Mouse (Mus musculus): Measurements from ENCODE around the gene Dpp6.

- TF ChIP-seq EP300 (IDR thresholded peaks at IDR 0.05; ENCODE audit: insufficient read depth, low read depth, low read length) (no peak), POLR2A (IDR thresholded peaks at IDR 0.05; ENCODE audit: insufficient read depth, low read depth, low read length) (no peak), CTCF (IDR thresholded peaks at IDR 0.05) (no peak)
Measured at GRCm38 (mm10) chr5:27310217-27310616, 493.2 kb downstream of the Dpp6 start.
